Mouse (Mus musculus) skeletal muscle tissue, adult 2 months (tissue): ENCODE measurements around the gene Lrrc18.

Experiments used
- DNase-seq: peaks from one replicate; pipeline ENCODE4 v3.0.0-alpha.2; 2012; ENCODE audit warnings: low read depth, low spot score

Gene Lrrc18

GRCm38 (mm10) chr14:33045217-33045616 is 54.0 kb downstream of the Lrrc18 start:
- no peak for DNase-seq

GRCm38 (mm10) chr14:33053441-33053840 is 62.3 kb downstream of the Lrrc18 start:
- DNase-seq: no peak

GRCm38 (mm10) chr14:33058881-33059660 is 67.9 kb downstream of the Lrrc18 start:
- no peak for DNase-seq

DNA sequence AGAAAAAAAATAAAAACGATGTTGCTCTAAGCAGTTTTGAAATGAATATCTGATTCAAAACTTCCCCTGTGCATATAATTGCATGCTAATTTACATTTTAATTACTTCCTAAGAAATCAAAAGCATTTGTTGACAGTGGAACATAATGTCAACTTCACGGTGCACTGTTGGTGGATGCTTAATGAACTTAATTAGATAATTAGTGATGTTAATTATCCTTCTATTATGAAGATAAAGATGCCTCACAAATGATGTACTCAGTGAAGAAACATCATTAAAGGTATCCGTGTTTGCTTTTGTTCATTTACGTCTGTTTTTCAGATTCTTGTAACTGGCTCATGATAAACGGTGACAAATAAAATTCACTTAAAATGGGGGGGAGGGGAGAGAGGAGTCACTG is 71.8 kb downstream of the Lrrc18 start:
- DNase-seq: no peak
